Mouse (Mus musculus) midbrain, embryonic 11.5 days (tissue): ENCODE data around the gene Atcay. TPM values are rescaled to one million over a fixed set of nuclear protein-coding genes. Genes with fewer than 3 reads are reported as not detected.
"Not testable (repeated sequence)": the region's sequence is repeated elsewhere in the genome, so short reads cannot be mapped to it uniquely, and the experiment has no call there.

Source experiments
- ATAC-seq: fragments of 200-750 bp; cut with Nextera tagmentation; 2 replicates; pipeline ENCODE4 v1.8.0; 2017; ENCODE audit warnings: moderate TSS enrichment, moderate library complexity; ENCODE audit not compliant: low FRiP score
- DNase-seq: peaks from one replicate; pipeline ENCODE4 v3.0.0; 2015; ENCODE audit warnings: low spot score; ENCODE audit errors: missing footprints
- H3K27ac ChIP-seq: fragments of 300-500 bp; sonication (generic); 2 replicates; pipeline ENCODE4 v1.5.1; 2014; ENCODE audit warnings: low read depth, low read length
- H3K27me3 ChIP-seq: fragments of 300-500 bp; sonication (generic); 2 replicates; pipeline ENCODE4 v1.6.1; 2014; ENCODE audit warnings: mild to moderate bottlenecking, low read length, moderate library complexity, mixed read lengths; ENCODE audit not compliant: control insufficient read depth, insufficient read depth
- H3K36me3 ChIP-seq: fragments of 300-500 bp; sonication (generic); 2 replicates; pipeline ENCODE4 v1.6.1; 2014; ENCODE audit warnings: mild to moderate bottlenecking, low read length, moderate library complexity, mixed read lengths; ENCODE audit not compliant: control insufficient read depth, insufficient read depth
- H3K4me1 ChIP-seq: fragments of 300-500 bp; sonication (generic); 2 replicates; pipeline ENCODE4 v1.6.1; 2014; ENCODE audit warnings: low read length; ENCODE audit not compliant: control insufficient read depth, insufficient read depth
- H3K4me2 ChIP-seq: fragments of 300-500 bp; sonication (generic); 2 replicates; pipeline ENCODE4 v1.6.1; 2014; ENCODE audit warnings: mild to moderate bottlenecking, moderate library complexity
- H3K4me3 ChIP-seq: fragments of 300-500 bp; sonication (generic); 2 replicates; pipeline ENCODE4 v1.5.1; 2014; ENCODE audit warnings: low read depth, low read length
- H3K9ac ChIP-seq: fragments of 300-500 bp; sonication (generic); 2 replicates; pipeline ENCODE4 v1.6.1; 2014; ENCODE audit warnings: low read length
- H3K9me3 ChIP-seq: fragments of 300-500 bp; sonication (generic); 2 replicates; pipeline ENCODE4 v1.6.1; 2016; ENCODE audit warnings: low read length; ENCODE audit not compliant: control insufficient read depth
- WGBS: fragments of 180-500 bp; shearing (Covaris S2); extraction: QIAGEN DNeasy Blood & Tissue Kit; methylation state at CpG from one replicate; pipeline ENCODE4 v1.1.7; 2014; 5-methylcytosine and 5-hydroxymethylcytosine counted together
- polyA plus RNA-seq: library from polyadenylated mRNA; unstranded; fragments of >200 nt; fragmentation: Nextera tagmentation; extraction: Ambion mirVana; gene quantifications from 2 replicates; pipeline ENCODE4 v1.2.1, GENCODE M21; 2014

Atcay gene
- polyA plus RNA-seq, 1 experiment from 2014 or later, result 22.2 TPM

GRCm38 (mm10) chr10:81173132-81173531 is 57.5 kb downstream of the Atcay start:
- Histone ChIP-seq H3K9ac (peak overlapping the region; percentile 59), H3K4me2 (peak overlapping the region; percentile 27), H3K4me3 (no peak overlapping the region), H3K36me3 (peaks cover 3% of the 10 kb centered on the region), H3K4me1 (peaks cover 25% of the 10 kb centered on the region), H3K27ac (peak overlapping the region; percentile 79), H3K27me3 (no peaks in the 10 kb centered on the region), H3K9me3 (no peaks in the 10 kb centered on the region)
- ATAC-seq, result peak; percentile 20
- WGBS, result 10% methylated on average over 21 of the region's 21 CpGs
- DNase-seq, result peak; percentile 99

- not testable (repeated sequence) for H3K27ac ChIP-seq, H3K4me3 ChIP-seq, H3K9me3 ChIP-seq, ATAC-seq, H3K36me3 ChIP-seq, H3K4me2 ChIP-seq, H3K27me3 ChIP-seq, H3K9ac ChIP-seq
- WGBS, result 56% methylated on average over 9 of the region's 14 CpGs
- peak; percentile 81 for DNase-seq
- peaks cover 24% of the 10 kb centered on the region for H3K4me1 ChIP-seq
Measured at GRCm38 (mm10) chr10:81169411-81169900, 61.2 kb downstream of the Atcay start.

GRCm38 (mm10) chr10:81168521-81169244 is 62.0 kb downstream of the Atcay start:
- peak; percentile 31; the same call in 1 of the 2 replicates for ATAC-seq
- 4% methylated on average over 29 of the region's 29 CpGs for WGBS
- Histone ChIP-seq H3K9me3 (no peaks in the 10 kb centered on the region), H3K27me3 (no peaks in the 10 kb centered on the region), H3K4me1 (peaks cover 20% of the 10 kb centered on the region), H3K9ac (peak overlapping the region; percentile 53), H3K4me3 (peak overlapping the region; percentile 96), H3K4me2 (peak overlapping the region; percentile 51), H3K36me3 (no peaks in the 10 kb centered on the region; the same call in 1 of the 2 replicates), H3K27ac (peak overlapping the region; percentile 57; the same call in 1 of the 2 replicates)
- peak; percentile 94 for DNase-seq

GRCm38 (mm10) chr10:81168087-81168431 is 62.6 kb downstream of the Atcay start:
- Histone ChIP-seq H3K4me2 (peak overlapping the region; percentile 51), H3K4me1 (peaks cover 14% of the 10 kb centered on the region), H3K36me3 (no peaks in the 10 kb centered on the region; the same call in 1 of the 2 replicates), H3K9me3 (no peaks in the 10 kb centered on the region), H3K27me3 (no peaks in the 10 kb centered on the region), H3K27ac (peak overlapping the region; percentile 57; the same call in 1 of the 2 replicates), H3K4me3 (peak overlapping the region; percentile 96), H3K9ac (peak overlapping the region; percentile 53)
- peak; percentile 75 for ATAC-seq
- WGBS, result 9% methylated on average over 5 of the region's 5 CpGs
- DNase-seq, result no peak

- WGBS, result under 1% methylated on average over 59 of the region's 64 CpGs
- Histone ChIP-seq H3K9ac (peak within 1 kb of the TSS; percentile 88), H3K36me3 (peaks cover 3% of the 10 kb centered on the region), H3K4me2 (peak within 1 kb of the TSS; percentile 95), H3K27me3 (no peaks in the 10 kb centered on the region), H3K4me3 (peak within 1 kb of the TSS; percentile 96), H3K27ac (peak within 1 kb of the TSS; percentile 57; the same call in 1 of the 2 replicates), H3K4me1 (peaks cover 14% of the 10 kb centered on the region), H3K9me3 (no peaks in the 10 kb centered on the region)
- DNase-seq, result peak; percentile 99
- ATAC-seq, result peak; percentile 94
Measured at GRCm38 (mm10) chr10:81167200-81168086, 63.2 kb downstream of the Atcay start, which contains the start of gene Pias4. Pias4 (minus strand) TSS chr10:81167923.

- no peak overlapping the region for H3K4me2 ChIP-seq
- WGBS, result 89% methylated on average over 8 of the region's 8 CpGs
- peaks cover 13% of the 10 kb centered on the region for H3K36me3 ChIP-seq
- H3K4me3 ChIP-seq, result no peak overlapping the region
- H3K27ac ChIP-seq, result no peak overlapping the region
- no peak overlapping the region for H3K9ac ChIP-seq
- ATAC-seq, result no peak
- H3K4me1 ChIP-seq, result peaks cover 14% of the 10 kb centered on the region
- no peaks in the 10 kb centered on the region for H3K27me3 ChIP-seq
- no peaks in the 10 kb centered on the region for H3K9me3 ChIP-seq
- no peak for DNase-seq
Measured at GRCm38 (mm10) chr10:81165118-81165517, 65.5 kb downstream of the Atcay start.

- Histone ChIP-seq H3K4me2 (no peak overlapping the region), H3K36me3 (peaks cover 20% of the 10 kb centered on the region), H3K4me3 (no peak overlapping the region), H3K27me3 (no peaks in the 10 kb centered on the region), H3K27ac (no peak overlapping the region), H3K9me3 (no peaks in the 10 kb centered on the region), H3K9ac (no peak overlapping the region), H3K4me1 (peaks cover 9% of the 10 kb centered on the region)
- 62% methylated on average over 2 of the region's 2 CpGs for whole genome bisulfite sequencing
- ATAC-seq (peak; percentile 10; the same call in 1 of the 2 replicates), DNase-seq (peak; percentile 80)
Measured at GRCm38 (mm10) chr10:81162318-81162652, 68.3 kb downstream of the Atcay start.

- H3K27ac ChIP-seq, result no peak overlapping the region
- peaks cover 25% of the 10 kb centered on the region for H3K36me3 ChIP-seq
Measured at GRCm38 (mm10) chr10:81161602-81162317, 68.9 kb downstream of the Atcay start.

More at GRCm38 (mm10) chr10:81161602-81162317, 68.9 kb downstream of the Atcay start:
- Histone ChIP-seq H3K27me3 (no peaks in the 10 kb centered on the region), H3K9me3 (no peaks in the 10 kb centered on the region), H3K9ac (no peak overlapping the region), H3K4me2 (no peak overlapping the region), H3K4me3 (no peak overlapping the region), H3K4me1 (peaks cover 5% of the 10 kb centered on the region)
- DNase-seq, result no peak
- 91% methylated on average over 8 of the region's 8 CpGs for WGBS
- ATAC-seq, result no peak
